Mouse (Mus musculus) urinary bladder, postnatal 4 days (tissue): Measurements from ENCODE around the gene Grik4.

Source experiments
- DNase-seq, 2 experiments: peaks; one replicate each; pipeline ENCODE4 v3.0.0; 2021 to 2022; ENCODE audit warnings: low spot score in 2 of 2

The Grik4 gene

DNA sequence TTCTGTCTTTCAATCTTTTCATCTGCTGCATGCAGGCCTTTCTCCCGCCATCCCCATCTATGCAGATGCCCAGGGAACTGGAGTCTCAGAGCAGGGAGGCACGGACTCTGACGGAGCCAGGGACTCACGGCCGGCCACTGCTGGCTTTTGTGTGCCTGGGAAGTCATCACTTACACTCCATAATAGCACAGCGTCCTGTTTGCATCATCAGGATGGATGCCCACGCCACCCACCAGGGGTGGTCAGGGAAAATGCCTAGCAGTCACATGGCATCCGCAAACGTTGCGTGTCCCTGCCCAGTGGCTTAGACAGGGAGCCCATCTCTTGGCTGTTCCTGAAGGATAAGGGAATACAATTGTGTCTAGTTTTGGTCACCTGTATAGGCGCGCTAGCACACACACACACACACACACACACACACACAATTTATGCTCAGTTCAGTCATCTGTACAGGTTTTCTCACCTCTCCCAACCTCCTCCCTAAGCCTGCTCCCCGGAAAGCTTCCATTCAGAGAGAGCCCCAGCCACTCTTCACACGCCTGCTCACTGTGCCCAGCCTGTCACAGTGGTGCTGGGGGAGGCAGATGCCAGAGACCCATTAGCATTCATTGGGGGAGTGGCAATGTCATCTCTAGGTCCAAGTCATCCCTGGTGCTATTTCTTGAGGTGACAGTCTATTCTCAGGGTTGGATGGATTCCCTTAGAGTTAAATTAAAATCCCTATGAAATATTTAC lies 370.5 kb downstream of the Grik4 start:
- DNase-seq = no peak

DNA sequence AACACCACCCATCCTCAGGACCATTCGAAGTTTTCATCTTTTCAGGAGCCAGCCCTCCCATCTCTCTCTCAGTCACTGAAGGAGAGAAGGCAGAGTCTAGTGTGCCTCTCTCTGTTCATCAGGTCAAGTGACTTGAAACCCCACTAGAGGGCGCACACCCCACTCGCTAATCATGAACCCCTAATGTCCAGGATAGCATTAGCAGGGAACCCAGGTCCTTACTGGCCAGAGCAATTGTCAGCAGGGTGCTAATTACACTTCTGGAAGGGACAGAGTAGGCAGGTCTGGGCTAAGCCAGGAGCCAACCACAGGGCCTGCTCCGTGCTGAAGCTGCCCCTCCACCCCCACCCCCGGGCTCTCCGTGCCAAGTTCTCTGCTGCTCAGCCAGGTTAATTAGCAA lies 371.1 kb downstream of the Grik4 start:
- DNase-seq = peak; percentile 35 to 66

DNA sequence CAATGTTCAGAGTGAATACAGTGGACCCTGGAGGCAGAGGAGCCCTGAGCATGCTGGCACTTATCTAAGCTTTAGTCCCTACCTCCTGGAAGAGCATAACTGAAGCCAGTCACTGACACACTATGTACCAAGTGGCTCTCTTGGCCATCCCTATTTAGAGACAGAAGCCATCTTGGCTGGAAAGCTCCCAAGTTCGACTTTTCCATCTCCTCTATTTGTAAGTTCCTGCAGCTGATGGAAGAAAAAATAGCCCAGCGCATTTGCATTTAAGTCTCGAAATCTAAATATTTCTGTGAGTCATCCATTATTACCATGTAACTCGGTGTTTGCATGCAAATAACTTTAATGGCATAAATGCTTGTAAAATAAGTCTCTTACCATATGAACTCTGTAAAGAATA lies 378.4 kb downstream of the Grik4 start:
- DNase-seq = no peak

- DNase-seq = no peak
Measured at GRCm38 (mm10) chr9:42555186-42555585, 389.1 kb downstream of the Grik4 start.

GRCm38 (mm10) chr9:42550116-42550515 lies 394.2 kb downstream of the Grik4 start:
- DNase-seq = peak; percentile 47 to 85

DNA sequence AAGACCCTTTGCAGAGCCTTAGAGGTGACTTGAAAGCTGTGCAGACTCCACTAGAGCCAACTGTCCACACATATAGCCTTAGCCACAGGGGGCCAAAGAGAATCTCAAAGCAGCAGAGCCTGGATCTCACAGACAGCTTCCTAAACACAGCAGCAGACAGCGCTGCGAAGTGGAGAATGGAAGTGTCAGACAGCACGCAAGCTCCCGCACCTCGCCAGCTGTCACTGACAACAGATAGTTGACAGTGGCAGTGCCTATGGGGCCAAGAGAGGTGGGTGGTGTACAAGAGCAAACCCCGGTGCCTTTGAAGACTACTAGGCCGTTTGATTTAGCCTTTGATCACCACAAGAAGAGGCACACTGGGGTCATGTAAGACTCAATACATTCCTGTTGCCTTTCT lies 395.3 kb downstream of the Grik4 start:
- no peak for DNase-seq

- DNase-seq = no peak
Measured at GRCm38 (mm10) chr9:42544521-42544920, 399.8 kb downstream of the Grik4 start.

- DNase-seq = no peak
Measured at GRCm38 (mm10) chr9:42533491-42533890, 410.8 kb downstream of the Grik4 start.

GRCm38 (mm10) chr9:42533041-42533440 lies 411.3 kb downstream of the Grik4 start:
- DNase-seq = no peak

GRCm38 (mm10) chr9:42531951-42532350 lies 412.3 kb downstream of the Grik4 start:
- DNase-seq = no peak

DNA sequence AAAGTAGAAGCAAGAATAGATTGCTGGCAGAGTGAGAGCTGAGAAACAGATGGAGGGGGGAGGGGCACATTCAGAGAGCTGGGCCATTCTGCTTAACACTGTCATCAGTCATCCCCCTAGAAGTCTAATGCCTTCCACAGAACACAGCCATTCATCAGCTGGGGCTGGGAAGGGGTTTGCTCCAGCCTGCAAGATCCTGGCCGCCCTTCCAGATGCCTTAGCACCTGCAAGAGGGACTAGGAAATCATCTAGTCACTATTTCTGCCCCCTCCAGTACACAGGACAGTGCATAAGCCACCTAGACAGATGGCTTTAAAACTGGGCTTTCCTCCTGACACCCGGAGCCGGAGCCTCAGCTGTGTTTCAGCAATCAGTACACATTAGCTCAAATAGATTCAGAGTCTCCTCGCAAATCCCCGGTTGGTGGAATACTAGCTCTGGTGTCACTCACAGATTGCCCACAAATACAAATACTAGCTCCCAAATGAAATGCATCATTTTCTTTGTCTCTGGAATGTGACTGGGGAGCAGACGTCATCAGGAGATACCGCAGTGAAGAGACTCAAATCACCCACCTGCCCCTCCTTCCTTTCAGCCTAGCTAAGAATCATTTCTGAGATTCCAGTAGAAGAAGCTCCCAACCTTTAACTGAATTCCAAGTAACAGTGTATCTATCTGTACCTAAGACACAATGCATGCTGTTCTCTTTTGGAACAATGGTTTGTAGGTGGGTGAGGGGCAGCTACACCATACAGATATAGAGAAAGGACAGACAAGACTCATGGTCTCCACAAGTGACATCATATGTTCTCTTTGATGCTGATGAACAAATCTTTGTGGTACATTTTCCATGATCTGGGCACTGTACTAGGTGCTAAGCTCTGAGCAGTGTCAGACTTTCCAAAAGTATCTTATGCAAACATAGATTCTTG lies 413.8 kb downstream of the Grik4 start:
- no peak for DNase-seq

DNA sequence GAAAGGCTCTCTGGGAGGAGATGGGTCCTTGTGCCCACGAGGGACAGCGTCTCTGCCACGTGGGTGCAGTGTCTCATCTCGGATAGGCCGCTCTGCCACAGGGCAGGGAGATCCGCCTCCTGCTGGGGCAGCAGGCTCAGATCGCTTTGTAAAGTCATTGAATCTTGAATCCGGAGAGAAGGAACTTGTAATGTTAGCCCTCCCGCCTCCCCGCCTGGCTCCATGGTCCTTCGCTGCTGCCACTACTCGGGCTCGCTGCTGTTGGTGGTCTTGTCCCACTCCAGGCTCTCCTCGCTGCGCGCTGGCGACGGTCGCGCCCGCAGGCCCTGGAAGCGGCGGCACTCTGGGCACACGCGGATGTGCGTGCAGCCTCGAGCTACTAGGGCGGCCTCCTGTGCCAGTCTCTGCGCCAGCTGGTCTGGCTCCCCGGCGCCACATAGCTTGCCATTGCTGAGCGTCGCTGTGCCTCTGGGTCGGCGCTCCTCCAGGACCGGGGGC lies 423.7 kb downstream of the Grik4 start:
- DNase-seq = no peak

GRCm38 (mm10) chr9:42518163-42518562 lies 426.1 kb downstream of the Grik4 start:
- no peak for DNase-seq

DNA sequence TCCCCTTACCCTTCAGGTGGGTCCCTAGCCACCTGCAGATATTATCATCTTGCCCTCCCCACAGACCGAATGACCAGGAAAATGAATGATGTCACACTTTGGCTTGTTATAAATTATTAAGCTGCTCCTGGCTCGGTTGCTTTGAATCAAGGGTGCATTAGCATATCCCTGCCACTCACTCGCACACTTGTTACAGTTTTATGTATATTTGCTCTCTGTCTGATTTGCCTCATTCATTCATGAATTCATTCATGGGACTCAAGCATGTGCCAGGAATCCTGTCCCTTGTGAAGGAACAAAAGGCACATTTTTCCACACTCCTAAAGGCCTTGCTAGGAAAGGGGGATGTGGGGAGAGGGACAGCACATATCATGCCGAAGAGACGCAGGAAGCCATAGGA lies 431.1 kb downstream of the Grik4 start:
- DNase-seq = no peak

DNA sequence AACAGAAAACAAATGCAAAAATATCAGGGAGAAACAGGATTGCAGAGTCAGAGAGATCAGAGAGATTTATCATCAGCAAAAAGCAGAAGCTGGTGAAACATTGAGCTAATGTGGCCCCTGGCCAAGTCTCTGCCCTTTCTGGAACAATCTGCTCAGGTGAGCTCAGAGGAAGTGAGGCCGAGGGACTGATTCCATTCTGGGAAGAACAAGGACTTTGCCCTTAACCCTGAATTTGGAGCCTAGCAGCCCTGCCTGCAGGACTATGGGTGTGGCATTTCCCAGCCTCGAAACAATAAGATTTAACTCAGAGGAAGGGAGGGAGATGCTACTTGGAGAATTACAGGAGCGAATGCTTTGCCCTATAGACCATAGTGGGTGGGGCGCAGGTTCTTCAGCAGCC lies 432.0 kb downstream of the Grik4 start:
- DNase-seq = no peak

- DNase-seq = no peak
Measured at GRCm38 (mm10) chr9:42508235-42508634, 436.1 kb downstream of the Grik4 start.

DNA sequence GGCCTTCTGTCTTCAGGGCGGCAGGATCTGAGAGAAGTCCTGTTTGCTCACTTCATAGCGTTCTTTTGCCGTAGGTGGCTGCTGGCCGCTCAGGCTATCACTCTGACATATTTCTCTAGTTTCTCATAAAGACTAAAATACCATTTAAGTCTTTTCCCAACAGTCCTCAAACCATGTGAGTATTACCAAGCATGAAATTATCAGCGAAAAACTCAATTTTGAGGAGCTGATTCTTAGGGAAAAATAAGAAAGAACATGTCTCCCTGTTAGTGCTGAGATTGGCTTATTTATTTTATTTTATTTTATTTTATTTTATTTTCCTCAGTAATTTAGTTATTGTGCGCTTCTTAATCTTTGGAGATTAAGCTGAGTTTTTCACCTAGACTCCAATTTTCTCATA lies 436.6 kb downstream of the Grik4 start, which contains the start of gene Tbcel:
TSS of gene Tbcel (minus strand) at position 101 of the 400 bp plus-strand sequence.
- no peak for DNase-seq

- no peak for DNase-seq
Measured at GRCm38 (mm10) chr9:42507022-42507421, 437.3 kb downstream of the Grik4 start.

DNA sequence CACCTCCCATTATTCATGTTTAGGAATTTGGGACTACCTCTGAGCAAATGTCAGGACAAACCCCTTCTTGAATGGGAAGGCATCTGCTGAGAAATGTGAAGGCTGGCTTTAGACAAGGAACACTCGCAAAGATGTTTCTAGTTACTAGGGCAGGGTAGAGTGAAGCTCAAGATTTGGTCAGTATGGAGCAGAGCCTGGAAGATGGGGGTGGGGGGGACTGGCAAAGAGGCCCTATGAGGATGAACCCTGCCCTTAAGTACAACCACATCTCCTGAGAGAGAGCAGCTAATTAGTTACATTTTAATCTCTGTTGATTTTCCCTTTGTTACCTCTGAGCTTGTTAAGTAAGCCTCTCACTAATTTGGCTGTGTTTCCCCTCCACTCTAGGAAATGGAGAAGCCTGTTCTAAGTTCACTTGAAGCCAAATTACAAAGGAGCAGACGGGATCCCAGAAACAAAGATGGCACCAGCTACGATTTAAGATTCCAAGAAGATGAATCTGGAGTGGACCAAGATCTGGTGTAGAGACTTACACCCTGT lies 439.3 kb downstream of the Grik4 start:
- no peak for DNase-seq

DNA sequence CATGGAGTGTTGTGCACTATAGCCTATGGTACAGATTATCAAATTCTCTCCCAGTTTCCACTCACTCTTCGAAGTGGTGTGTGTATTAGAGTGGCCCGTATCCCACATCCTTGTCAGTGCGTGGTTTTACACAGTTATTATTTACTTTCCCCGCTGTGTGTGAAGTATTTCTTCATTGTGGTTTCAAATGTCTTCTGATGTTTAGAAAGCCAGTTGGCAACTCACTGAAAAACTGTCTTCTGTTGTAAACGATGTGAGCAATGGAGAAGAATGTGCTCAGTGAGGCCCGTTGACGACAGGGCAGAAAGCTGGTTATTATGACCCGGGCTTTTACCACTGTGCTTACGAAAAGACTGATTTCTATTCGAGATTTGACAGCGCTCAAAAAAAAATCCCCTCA lies 439.7 kb downstream of the Grik4 start:
- DNase-seq = no peak

DNA sequence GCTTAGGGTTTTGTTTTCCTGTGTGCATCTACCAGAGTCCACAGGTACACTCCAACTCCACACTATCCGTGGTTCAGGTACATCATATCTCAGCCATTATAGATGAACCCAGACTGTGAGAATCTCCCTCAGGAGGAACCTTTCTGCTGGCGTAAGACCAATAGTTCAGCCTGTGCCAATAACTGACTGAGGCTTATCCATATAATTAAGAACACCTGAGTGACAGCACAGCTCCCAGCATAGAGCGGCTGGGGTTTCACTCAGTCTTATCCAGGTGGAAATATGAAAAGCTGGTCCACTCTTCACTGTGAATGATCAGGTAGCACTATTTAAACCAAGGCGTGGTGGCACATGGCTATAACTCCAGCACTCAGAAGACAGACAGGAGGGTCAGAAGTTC lies 440.6 kb downstream of the Grik4 start:
- DNase-seq = no peak

GRCm38 (mm10) chr9:42496296-42496695 lies 448.0 kb downstream of the Grik4 start:
- DNase-seq = no peak
